Mouse (Mus musculus): Measurements from ENCODE around the gene Apol7b. TPM values are rescaled to one million over a fixed set of nuclear protein-coding genes. Genes with fewer than 3 reads are reported as not detected.
"Not testable (repeated sequence)": the region's sequence is repeated elsewhere in the genome, so short reads cannot be mapped to it uniquely, and the experiment has no call there.

The Apol7b gene
- polyA plus RNA-seq, 1 experiment from 2014 or later: not detected

DNA sequence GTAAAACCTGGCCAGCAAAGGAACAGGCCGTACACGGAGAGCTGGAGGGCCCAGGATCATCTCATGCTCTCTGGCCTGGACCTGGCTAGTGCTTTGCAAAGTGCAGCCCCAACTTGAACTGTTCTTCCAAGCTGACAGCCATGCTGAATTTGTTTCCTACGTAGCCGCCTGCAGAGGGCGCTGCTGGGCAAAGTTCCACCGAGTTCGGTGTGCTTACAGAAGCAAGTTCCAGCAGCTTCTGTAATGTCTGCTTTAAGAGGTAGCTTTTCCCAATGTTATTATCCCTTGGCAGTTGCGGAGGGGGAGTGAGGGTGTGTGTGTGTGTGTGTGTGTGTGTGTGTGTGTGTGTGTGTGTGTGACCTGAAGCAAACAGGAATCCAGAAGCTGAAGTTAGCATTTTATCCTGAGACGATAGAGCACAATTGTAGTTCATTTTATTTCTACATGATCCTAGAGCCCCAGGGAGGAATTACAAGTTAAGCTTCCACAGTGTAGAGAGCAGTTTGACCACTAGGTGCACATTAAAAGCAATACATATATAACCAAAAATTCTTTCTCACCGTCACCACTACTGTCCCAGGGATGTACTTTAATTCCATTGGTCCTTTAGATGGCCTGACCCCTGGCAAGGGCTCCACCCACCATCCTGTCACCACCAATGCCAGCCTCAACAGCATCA is 30.5 kb downstream of the Apol7b start:
- H3K4me1 ChIP-seq; H3K9me3 ChIP-seq; H3K4me2 ChIP-seq (replicated peaks); H3K36me3 ChIP-seq; H3K4me3 ChIP-seq; H3K9ac ChIP-seq; ATAC-seq (ENCODE audit: low FRiP score, low read depth); H3K27ac ChIP-seq; H3K27me3 ChIP-seq (replicated peaks): not testable (repeated sequence)
- 14% methylated on average over 5 of the region's 10 CpGs for WGBS

- H3K9ac ChIP-seq; H3K27ac ChIP-seq; H3K9me3 ChIP-seq; H3K27me3 ChIP-seq (replicated peaks); ATAC-seq (ENCODE audit: low FRiP score, low read depth); H3K4me2 ChIP-seq (replicated peaks); H3K4me1 ChIP-seq; H3K36me3 ChIP-seq; H3K4me3 ChIP-seq: not testable (repeated sequence)
- WGBS: 79% methylated on average over 2 of the region's 2 CpGs
Measured at GRCm38 (mm10) chr15:77415653-77416052, 31.6 kb downstream of the Apol7b start.

GRCm38 (mm10) chr15:77412695-77413094 is 34.6 kb downstream of the Apol7b start:
- not testable (repeated sequence) for H3K9ac ChIP-seq; H3K4me2 ChIP-seq (replicated peaks); H3K4me1 ChIP-seq; H3K36me3 ChIP-seq; H3K27ac ChIP-seq; H3K27me3 ChIP-seq (replicated peaks); H3K4me3 ChIP-seq; ATAC-seq (ENCODE audit: low FRiP score, low read depth); H3K9me3 ChIP-seq
- WGBS: 41% methylated on average over 4 of the region's 4 CpGs

- not testable (repeated sequence) for H3K4me3 ChIP-seq; H3K9ac ChIP-seq; H3K9me3 ChIP-seq; H3K36me3 ChIP-seq; H3K27me3 ChIP-seq (replicated peaks); H3K4me1 ChIP-seq; ATAC-seq (ENCODE audit: low FRiP score, low read depth); H3K27ac ChIP-seq; H3K4me2 ChIP-seq (replicated peaks)
- WGBS: 100% methylated on average over 1 of the region's 4 CpGs
Measured at GRCm38 (mm10) chr15:77411035-77411434, 36.3 kb downstream of the Apol7b start, which contains the start of gene Apol9a. Apol9a (minus strand) TSS chr15:77411135.

- H3K4me2 ChIP-seq (replicated peaks); H3K27ac ChIP-seq; H3K9me3 ChIP-seq; H3K9ac ChIP-seq; H3K4me1 ChIP-seq; H3K36me3 ChIP-seq; ATAC-seq (ENCODE audit: low FRiP score, low read depth); H3K27me3 ChIP-seq (replicated peaks); H3K4me3 ChIP-seq: not testable (repeated sequence)
- WGBS: 85% methylated on average over 10 of the region's 10 CpGs
Measured at GRCm38 (mm10) chr15:77406370-77406769, 40.9 kb downstream of the Apol7b start.

DNA sequence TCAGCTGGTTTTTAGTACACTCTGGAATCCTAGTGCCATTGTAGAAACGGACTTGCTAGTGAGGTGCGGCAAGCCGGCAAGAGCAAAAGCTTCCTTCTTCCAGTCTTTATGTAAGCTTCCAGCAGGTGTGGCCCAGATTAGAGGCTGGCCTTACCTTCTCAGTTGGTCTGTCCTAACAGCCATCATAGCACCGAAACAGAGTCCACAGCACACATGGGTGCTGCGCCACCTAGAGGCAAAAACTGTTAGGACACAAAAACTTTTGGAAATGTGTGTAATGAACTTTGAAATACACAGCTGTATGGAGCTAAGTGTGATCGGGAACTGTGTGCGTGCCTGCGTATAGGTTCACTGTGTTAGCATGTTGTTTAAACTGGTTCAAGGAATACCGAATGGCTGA is 48.3 kb downstream of the Apol7b start, which contains the start of gene Apol7a:
Gene Apol7a (minus strand): TSS at position 84 of the 400 bp plus-strand sequence.
- not testable (repeated sequence) for H3K4me3 ChIP-seq; H3K9me3 ChIP-seq; H3K27ac ChIP-seq; H3K27me3 ChIP-seq (replicated peaks); H3K9ac ChIP-seq; H3K4me2 ChIP-seq (replicated peaks); H3K36me3 ChIP-seq; ATAC-seq (ENCODE audit: low FRiP score, low read depth); H3K4me1 ChIP-seq
- WGBS: 62% methylated on average over 9 of the region's 9 CpGs

GRCm38 (mm10) chr15:77397450-77398132 is 49.7 kb downstream of the Apol7b start:
- ATAC-seq (ENCODE audit: low FRiP score, low read depth); H3K27ac ChIP-seq; H3K9me3 ChIP-seq; H3K4me3 ChIP-seq; H3K4me2 ChIP-seq (replicated peaks); H3K9ac ChIP-seq; H3K4me1 ChIP-seq; H3K36me3 ChIP-seq; H3K27me3 ChIP-seq (replicated peaks): not testable (repeated sequence)
- WGBS: 84% methylated on average over 11 of the region's 11 CpGs

- not testable (repeated sequence) for H3K27me3 ChIP-seq (replicated peaks); H3K4me3 ChIP-seq; H3K9me3 ChIP-seq; H3K4me2 ChIP-seq (replicated peaks); ATAC-seq (ENCODE audit: low FRiP score, low read depth); H3K36me3 ChIP-seq; H3K27ac ChIP-seq; H3K9ac ChIP-seq; H3K4me1 ChIP-seq
- 69% methylated on average over 3 of the region's 3 CpGs for WGBS
Measured at GRCm38 (mm10) chr15:77393832-77394231, 53.5 kb downstream of the Apol7b start.

DNA sequence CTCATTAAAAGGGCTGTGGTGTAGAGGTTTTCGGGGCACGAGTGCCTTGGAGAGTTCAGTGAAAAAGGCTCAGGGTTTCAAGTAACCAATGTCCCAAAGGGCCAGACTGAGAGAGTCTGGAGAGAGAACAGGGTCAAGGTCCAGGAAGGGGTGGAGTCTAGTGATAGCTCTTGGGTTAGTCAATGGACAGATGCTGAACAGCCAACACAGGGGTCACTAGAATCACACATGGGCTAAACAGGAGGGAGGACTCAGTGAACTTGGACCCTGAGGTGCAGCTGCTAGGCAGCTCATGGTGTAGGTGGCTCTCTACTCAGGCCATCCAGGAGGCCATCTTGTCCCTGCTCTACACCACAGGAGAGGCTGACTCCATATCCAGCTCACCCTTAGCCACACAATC is 59.8 kb downstream of the Apol7b start:
- no peaks in the 10 kb centered on the region for H3K4me1 ChIP-seq
- H3K9me3 ChIP-seq: no peaks in the 10 kb centered on the region
- 91% methylated on average over 2 of the region's 2 CpGs for WGBS
- H3K4me2 ChIP-seq (replicated peaks): no peak overlapping the region
- no peak overlapping the region for H3K4me3 ChIP-seq
- no peaks in the 10 kb centered on the region for H3K36me3 ChIP-seq
- H3K27me3 ChIP-seq (replicated peaks): no peaks in the 10 kb centered on the region
- no peak overlapping the region for H3K9ac ChIP-seq
- ATAC-seq (ENCODE audit: low FRiP score, low read depth): no peak
- no peak overlapping the region for H3K27ac ChIP-seq

DNA sequence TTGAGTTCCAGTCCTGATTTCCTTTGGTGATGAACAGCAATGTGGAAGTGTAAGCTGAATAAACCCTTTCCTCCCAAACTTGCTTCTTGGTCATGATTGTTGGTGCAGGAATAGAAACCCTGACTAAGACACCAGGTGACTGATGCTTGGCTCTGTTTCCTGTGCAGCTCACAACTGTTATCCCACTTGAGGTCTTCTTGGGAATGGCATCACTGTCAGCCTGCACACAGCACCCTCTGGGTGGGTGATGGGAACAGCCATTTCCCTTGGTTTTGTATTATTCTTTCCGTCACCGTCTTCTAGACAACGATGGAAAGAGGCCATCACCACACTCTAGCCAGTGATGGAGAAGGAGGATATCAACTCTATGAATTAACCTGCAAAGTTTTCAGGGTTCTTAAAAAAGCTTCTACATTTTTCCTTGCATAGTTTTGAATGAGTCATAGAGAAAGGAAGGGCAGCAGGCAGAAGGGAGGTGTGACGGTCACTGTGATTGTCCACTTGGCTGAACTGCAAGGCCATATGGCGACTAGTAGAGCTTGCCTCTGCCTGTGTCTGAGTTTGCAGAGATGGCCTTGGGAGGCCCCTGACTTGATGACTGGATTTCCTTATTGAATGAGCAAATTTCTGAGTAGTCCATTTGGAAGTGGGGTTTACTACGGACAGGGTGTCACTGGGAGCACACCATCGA is 62.8 kb downstream of the Apol7b start:
- Histone ChIP-seq H3K27ac (no peak overlapping the region), H3K4me1 (no peaks in the 10 kb centered on the region)
- WGBS: 95% methylated on average over 7 of the region's 7 CpGs

DNA sequence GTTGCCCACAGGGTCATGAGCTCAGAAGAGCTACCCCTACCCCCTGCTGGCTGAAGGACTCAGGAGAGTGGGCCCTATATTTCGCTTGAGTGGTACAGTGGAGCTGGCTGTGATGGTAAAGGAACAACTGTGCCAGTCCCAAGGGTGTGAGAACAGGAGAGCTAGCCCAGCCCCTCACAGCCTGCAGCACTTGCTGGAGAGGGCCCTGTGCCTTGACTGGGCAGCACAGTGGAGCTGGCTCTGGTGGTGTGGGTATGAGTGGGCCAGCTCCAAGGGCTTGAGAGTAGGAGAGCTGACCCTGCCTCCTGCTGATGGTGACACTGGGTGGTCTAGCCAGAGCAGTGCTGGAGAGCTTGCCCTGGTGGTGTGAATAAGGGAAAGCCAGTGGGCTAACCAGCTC is 64.4 kb downstream of the Apol7b start:
- H3K36me3 ChIP-seq: no peaks in the 10 kb centered on the region
- no peaks in the 10 kb centered on the region for H3K4me1 ChIP-seq
- H3K27me3 ChIP-seq (replicated peaks): no peaks in the 10 kb centered on the region
- H3K4me3 ChIP-seq: no peak overlapping the region
- no peaks in the 10 kb centered on the region for H3K9me3 ChIP-seq
- ATAC-seq (ENCODE audit: low FRiP score, low read depth): no peak
- WGBS: 67% methylated on average over 1 of the region's 1 CpGs
- H3K4me2 ChIP-seq (replicated peaks): no peak overlapping the region
- H3K9ac ChIP-seq: no peak overlapping the region
- no peak overlapping the region for H3K27ac ChIP-seq

More for the DNA sequence above, 62.8 kb downstream of the Apol7b start:
- Histone ChIP-seq H3K4me3 (no peak overlapping the region), H3K9ac (no peak overlapping the region), H3K27me3 (replicated peaks) (no peaks in the 10 kb centered on the region), H3K9me3 (no peaks in the 10 kb centered on the region), H3K36me3 (no peaks in the 10 kb centered on the region), H3K4me2 (replicated peaks) (no peak overlapping the region)
- ATAC-seq (ENCODE audit: low FRiP score, low read depth): no peak

- Histone ChIP-seq H3K9me3 (no peaks in the 10 kb centered on the region), H3K9ac (no peak overlapping the region), H3K4me2 (replicated peaks) (no peak overlapping the region), H3K27ac (no peak overlapping the region), H3K4me1 (no peaks in the 10 kb centered on the region), H3K4me3 (no peak overlapping the region), H3K36me3 (no peaks in the 10 kb centered on the region), H3K27me3 (replicated peaks) (no peaks in the 10 kb centered on the region)
- no peak for ATAC-seq (ENCODE audit: low FRiP score, low read depth)
- 91% methylated on average over 11 of the region's 11 CpGs for WGBS
Measured at GRCm38 (mm10) chr15:77382271-77382850, 64.9 kb downstream of the Apol7b start.
